Mouse (Mus musculus) retina, embryonic 14.5 days (tissue): ENCODE measurements around the gene Dars.
A peak's percentile ranks its signal among the peaks of the same experiment; 100 is the strongest.

Experiments
- DNase-seq: peaks from one replicate; pipeline ENCODE4 v3.0.0-alpha.2; 2015; ENCODE audit warnings: low spot score

Gene Dars

DNA sequence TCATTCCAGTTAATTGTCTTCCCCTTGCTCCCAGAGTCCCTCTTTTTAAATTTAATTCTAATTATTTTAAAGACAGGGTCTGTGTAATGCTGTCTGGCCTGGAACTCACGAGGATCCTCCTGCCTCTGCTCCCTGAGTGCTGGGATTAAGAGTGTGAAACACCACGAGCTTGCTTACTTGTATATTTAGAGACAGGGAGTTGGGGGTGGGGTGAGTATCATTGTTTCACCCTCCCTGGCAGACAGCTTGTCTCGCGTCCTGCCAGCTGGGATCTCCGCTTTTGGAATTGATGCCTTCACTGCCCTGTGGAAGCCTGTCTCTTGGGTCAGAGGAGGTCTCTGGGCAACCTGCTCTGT lies 343 bp upstream of the Dars start:
- DNase-seq, result no peak

DNA sequence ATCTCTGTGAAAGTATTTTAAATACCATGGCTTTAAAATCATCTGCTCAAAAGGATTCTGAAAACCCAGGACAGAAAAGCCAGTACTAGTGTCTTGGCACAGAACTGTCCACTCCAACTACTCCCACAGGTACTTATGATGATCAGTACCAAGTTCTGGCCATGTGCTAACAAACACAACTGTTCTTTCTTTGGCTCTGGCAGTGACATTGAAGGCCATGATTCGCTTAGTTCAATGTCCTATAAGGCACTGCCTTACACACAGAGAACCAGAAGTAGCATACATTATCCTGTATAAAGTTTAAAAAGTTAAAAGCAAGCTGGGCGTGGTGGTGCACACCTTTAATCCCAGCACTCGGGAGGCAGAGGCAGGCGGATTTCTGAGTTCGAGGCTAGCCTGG lies 6.0 kb downstream of the Dars start:
- DNase-seq, result no peak

DNA sequence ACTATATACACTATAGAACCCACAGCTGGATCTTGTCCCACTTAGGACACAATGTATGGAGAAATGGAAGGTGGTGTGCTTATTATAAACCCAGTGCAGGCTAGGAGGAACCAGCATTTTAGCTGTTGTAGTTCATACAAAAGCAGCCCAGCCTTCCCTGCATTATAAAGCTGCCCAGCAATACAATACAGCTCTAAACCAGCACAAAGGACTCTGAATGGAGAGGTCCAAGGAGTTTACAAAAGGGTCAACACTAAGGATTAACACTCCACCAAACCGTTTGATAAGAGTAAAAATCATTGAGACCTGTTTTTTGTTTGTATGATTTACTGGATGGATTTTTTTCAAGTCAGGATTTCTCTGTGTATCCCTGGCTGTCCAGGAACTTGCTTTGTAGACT lies 10.3 kb downstream of the Dars start:
- no peak for DNase-seq

DNA sequence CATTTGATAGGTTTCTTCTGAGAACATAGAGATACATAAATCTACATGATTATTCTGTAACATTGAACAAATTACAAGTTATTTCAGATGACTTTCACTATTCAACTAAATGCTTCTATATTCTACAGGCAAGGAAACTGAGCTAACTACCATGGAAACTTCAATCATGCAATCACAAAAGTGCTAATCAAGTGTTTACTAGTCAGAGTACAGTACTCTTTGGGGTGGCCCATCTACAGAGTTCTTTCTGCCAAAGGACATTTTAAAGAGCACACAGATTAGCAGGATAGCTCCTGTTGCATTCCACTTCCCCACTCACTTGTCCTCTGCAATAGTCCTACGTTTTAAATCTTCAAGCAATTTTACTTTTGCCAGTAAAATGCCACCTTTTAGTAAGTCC lies 11.5 kb downstream of the Dars start:
- peak; percentile 14 for DNase-seq

DNA sequence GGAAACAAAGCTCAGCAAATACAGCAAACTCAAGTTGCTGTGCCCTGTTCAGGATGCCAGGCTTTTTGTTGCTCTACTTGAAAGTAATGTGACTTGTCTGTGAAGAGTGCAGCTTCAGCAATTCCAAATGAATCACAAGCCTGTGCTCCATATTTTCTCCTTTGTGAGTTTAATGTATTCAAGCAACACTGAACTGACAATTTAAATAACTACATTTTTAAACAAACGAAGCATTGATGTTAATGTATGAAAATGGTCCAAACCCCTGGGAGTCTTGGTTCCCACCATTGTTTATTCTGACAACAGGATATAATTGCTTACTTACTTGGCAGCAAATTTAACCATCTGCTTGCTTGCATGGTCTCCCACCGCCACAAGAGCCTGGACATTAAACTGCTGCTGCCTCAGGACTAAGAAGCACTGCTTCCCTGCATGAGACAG lies 12.1 kb downstream of the Dars start:
- peak; percentile 63 for DNase-seq

DNA sequence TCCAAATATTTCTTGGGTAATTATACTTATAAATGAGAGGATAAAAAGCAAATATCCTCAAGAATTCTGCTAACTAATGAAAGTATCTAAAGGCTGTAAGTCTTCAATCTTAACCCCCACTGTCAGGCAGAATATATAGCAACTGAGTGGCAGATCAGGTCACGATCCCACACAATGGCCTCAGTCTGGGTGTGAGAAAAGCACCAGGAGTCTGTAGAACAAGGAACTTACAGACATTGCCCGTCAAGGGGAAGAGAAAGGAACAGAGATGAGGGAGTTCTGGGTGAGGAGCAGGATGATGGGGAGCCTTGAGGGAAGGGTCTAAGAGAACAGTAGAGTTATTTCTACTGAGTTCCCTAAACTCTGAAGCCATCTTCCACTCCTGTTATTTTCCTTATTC lies 16.2 kb downstream of the Dars start:
- DNase-seq, result no peak

DNA sequence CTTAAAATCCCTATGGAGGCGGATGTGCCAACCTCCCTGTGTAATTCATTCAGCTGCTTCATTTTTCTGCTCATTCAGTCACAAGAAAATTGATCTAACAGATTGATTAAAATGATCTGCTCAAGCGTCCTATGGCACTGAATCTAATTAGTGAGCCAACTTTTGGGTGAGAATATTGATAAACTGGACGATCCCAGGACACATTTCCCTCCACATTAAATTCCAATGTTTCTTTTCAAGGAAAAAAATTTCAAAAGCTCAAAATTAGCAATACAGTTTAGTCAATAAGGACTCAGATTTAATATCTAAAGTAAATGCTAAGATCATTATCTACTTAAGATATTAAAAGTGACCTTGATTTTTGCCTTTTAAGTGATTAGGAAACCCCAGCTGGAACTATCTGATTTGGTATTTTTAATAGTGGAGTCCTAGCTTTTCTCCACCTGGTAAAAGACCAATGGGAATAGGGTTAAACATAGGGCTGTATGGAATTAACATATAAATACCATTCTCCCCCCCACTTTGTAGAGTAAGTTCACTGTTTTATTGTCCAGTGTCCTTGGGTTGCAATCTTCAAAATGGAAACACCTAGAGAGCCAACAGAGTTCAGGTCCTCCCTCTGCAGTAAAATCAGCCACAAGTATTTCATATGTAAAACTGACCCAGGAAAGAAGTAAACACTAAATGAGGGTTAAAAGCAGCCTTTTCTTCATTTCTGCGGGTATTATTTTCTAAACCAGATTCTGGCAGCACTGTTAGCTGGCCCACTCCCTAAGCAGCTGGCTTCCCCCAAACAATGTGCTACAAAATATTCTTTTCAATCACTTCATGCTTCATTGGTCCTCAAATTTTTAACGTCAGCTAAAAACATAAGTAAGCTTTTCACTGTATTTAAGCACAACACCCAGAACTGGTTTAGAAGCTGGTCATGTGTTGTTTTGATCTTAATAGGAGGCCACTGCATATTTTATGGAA lies 16.9 kb downstream of the Dars start:
- peak; percentile 27 for DNase-seq

DNA sequence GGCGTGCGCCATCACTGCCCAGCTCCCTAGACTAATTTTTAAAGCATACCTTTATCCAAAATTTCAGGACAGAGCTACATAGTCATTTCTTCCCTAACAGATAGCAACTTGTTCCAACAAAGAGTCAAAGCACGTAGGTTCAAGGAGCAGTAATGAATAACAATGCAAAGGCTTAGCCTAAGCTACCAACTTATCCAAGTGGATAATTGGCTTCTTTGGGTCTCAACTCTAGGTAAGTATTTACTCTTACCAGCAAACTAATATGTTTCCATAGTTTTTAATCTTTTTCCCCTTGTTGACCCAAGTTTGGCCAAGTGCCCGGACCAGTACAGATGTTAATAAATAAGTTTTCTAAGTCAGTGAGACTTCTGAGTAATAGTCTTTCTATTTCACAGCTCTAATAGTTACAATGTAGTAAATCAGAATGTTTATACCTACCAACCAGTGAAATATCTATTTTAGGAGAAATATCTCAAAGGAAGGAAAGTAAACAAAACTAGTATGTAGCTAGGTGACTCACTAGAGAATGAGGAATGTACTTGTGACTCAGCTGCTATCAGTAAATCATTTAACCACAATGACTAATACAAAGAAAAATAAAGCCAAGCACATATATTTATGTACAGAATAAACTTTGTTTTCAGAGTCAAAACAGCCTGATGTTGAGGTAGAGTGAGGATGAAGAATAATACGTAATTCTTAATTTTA lies 18.3 kb downstream of the Dars start:
- no peak for DNase-seq

DNA sequence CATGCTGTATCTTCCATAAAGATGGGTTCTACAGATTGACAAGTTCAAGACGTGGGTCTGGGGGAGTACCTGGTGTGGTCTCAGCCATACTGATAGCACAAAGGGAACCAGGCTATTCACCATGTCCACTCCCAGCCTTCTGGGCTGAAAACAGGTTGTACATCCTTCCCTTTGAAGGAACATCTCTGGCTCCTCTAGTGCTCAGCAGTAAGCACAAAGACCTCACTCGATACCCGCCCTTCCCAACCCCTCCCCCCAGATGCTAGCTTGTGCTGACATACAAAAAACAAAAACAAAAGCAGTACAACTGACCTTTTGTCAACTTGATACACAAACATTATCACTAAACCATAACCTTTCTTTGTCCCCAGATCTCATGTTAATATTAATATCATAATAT lies 22.5 kb downstream of the Dars start:
- no peak for DNase-seq

DNA sequence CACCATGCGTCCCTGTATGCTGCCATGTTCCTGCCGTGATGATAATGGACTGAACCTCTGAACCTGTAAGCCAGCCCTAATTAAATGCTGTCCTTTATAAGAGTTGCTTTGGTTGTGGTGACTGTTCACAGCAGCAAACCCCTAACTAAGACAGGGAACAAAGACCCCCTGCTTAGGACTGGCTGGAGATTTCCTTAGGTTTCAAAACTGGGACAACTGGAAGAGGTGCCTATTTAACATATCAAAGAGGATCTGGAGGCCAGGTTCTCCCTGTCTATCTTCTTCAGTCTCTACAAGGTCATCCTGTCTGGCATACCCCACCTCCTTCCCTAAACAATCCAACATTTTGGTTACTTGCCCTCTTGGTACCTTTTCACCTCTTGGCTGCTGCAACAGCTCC lies 24.8 kb downstream of the Dars start:
- DNase-seq, result no peak

DNA sequence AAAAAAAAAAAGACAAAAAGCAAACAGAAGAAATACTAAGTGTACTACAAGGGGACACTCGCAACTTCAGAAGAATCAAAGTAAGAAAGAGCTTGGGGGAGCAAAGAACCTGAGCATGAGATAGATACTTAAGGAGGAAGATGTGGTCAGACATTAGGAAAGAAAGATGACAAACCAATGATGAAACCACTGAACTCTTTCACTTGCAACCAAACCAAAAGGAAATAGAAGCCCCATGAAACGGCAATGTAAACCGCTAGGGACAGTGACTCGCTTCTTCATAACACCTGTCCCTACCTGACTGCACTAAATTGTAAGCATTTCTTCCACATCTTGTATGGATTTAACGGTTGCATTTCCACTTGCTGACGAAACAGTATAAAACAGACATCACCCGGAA lies 30.7 kb downstream of the Dars start:
- DNase-seq, result no peak

DNA sequence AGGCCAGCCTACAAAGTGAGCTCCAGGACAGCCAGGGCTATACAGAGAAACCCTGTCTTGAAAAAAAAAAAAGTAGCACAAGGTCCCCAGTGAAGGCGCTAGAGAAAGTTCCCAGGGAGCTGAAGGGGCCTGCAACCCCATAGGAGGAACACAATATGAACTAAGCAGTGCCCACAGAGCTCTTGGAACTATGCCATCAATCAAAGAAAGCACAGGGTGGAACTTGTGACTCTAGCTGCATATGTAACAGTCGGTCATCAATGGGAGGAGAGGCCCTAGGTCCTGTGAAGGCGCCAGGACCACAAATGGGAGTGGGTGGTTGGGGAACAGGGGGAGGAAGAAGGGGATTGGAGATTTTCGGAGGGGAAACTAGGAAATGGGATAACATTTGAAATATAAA lies 40.3 kb downstream of the Dars start:
- no peak for DNase-seq

DNA sequence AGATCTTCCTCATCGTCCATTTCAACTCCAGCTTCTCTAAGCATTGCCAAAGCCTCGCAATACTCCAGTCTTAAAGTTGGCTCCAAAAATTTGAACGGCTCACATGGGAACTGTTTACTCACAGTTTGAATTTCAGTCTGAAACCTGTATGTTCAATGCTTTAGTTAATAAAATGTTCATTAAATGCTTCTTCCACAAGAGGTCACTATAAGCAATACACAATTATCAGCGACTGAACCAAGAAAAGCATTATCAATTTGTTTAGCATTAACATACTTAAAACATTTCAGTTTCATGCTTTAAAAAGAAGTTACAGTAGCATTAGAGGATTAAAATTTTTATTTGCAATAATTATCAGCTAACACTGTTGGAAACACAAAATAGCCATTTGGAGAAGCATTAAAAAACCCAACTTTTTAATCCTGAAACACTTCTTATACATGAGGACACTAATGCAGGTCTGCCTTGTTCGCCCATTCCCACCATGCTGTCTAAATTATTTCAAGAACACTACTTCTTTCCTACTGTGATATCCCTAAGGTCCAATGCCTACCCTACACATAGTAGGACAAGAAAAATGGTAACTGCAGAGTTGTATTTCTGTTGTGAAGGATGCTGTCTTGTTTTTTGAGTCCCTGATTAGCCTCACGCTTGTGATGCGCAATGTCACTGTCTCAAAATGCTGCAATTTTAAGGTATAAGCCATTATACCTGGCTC lies 44.9 kb downstream of the Dars start:
- DNase-seq, result peak; percentile 75

DNA sequence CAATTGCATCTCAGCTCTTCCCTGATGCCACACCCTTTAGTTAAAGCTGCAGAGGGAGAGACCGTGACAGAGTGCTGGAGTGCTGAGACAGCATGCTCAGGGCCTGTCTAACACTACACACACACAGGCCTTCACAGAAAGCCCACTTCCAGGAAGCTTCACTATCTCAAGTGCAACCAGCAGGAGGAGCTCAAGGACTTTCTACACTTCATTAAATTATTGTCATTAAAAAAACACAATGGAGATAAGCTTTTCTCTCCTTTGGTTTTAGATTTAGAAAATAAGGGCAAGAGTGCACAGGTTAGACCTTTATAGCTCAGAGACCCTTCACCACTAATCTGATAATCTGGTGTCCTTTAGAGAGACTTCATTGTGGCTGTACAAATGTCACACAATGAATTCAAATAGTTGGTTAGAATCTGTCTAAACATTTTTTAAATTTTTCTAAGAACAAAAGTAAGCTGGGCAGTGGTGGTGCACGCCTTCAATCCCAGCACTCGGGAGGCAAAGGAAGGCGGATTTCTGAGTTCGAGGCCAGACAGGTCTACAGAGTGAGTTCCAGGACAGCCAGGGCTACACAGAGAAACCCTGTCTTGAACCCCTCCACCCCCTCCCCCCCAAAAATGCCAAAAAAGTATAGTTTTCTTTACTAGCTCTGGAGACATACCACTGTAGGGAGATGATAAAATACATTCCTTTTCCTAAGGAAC lies 48.3 kb downstream of the Dars start:
- peak; percentile 85 for DNase-seq

DNA sequence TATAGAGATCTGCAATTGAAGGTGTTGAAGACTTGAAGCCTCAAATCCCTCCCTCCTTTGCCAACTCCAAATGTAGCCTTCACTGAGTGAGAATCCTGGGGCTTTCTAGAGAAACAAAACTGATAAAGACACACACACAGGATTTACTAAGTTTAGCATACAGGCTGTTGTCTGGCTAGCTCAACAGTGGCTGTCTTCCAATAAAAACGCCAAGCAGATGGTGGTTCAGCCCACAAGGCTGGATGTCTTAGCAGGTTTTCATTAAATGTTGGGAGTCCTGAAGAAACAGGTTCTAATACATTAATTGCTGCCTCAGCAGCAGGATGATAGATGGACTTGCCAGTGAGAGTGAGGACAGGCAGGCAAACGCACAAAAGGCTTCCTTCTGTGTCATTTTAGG lies 56.6 kb downstream of the Dars start:
- DNase-seq, result no peak

DNA sequence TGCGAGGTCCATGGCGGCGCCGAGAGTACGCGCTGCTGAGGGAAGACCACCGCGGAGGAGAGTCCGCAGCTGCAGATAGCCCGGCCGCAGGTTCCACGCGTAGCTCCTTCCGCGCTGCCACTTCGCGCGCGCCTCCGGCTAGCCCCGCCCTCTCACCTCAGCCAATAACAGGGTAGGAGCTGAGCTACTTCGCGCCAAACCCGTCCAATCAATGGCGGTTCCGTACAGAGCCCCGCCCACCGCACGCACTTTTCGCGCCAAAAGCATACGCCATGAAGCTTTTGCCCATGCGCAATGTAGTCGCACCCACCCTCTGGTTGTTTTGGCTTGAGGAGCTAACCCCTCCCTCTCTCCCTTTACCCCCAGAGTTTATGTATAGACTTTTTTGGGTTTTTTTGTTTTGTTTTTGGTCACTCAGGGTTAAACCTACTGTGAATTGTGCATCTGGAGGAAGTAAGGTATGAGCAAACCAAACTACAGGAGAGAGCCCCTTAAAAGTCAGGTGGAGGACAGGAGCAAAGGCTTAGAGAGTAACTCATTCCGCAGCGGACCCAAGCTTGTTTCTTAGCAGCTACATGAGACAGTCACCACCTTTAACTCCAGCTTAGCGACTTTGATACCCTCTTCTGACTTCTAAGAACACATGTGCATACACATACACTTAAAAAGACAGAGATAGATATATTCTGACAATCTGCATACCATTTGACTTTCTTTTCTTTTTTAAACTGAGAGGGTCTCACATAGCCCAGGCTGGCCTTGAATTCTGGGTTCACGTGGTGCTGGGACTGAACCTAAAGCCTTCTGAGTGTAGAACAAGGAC lies 57.4 kb downstream of the Dars start, which contains the start of gene Mcm6:
TSS of gene Mcm6 (minus strand) at position 111 of the 823 bp plus-strand sequence.
- DNase-seq, result peak; percentile 97

DNA sequence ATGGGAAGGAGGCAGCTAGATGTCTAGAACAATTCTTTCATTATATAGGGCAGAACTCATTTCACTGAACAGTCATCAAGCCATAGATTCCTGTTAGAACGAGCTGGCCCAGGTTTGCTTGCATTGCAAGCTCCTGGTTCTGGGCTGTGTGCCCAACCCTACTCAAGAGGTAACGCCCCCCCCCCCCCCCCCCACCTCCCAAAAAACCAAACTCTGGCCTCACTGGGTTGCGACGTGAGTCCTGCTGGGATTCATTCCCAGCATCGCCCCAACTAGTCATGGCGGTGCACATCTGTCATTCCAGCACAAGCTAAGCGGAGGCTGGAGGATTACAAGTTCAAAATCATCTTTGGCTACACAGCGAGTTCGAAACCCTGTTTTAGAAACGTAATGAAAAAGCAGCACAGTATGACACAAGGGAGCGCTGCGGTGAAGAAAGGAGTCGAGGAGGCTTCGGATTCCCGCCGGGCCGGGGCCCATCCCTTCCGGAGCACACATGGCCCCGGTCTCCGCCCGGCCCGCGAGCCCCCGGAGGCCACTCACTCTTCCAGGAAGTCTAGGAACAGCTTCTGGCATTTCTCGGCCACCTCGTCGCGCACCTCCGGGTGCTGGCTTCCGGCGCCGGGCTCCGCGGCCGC lies 58.1 kb downstream of the Dars start:
- DNase-seq, result no peak

DNA sequence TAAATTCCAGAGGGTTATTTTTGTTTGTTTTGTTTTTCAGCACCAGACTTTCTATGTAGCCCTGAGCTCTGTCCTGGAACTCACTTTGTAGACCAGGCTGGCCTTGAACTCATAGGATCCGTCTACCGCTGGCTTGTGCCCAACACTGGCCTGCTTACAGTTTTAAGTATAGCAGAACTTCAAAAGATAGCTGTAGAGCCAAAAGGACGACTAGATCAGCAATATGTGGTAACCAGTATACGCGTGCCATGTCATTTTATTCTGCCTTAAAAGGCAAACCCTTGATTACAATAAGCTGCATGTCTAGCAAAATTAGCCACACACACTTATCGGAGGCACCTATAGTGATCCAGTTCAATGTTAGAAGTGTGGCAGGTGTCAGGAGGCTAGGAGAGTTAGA lies 58.9 kb downstream of the Dars start:
- DNase-seq, result no peak

DNA sequence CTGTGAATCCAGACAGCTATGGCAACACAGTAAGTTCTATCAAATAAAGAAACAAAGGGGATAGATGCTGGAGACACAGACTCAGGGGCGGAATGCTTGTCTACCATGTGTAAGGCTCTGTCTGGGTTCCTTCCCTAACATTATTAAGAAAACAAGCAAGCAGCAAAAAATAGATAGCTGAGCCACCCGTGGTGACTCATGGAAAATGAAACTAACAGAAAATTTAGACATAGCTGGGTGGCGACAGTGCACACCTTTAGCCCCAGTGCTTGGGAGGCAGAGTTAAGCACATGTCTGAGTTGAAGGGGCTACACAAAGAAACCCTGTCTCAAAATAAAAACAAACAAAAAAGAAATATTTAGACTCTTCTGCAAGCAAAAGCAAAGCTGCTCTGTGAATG lies 59.7 kb downstream of the Dars start:
- DNase-seq, result no peak

DNA sequence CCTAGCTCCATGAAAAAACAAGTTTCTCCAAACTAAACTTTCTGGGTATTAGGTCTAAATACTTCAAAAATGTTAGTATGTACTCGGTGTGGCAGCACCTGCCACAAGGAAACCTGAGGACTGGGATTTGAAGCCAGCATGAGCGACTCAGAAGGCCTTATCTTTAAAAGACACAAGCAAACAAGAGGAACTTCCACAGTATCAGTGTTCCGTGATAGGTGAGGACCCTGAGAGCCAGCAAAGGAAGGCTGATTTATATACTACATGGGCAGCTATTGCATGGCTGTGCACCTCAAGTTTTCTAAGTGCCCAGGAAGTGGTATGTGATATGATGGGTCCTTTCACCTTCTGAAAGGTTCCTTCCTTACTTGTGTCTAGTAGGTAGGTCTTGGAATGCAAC lies 64.1 kb downstream of the Dars start:
- DNase-seq, result no peak

DNA sequence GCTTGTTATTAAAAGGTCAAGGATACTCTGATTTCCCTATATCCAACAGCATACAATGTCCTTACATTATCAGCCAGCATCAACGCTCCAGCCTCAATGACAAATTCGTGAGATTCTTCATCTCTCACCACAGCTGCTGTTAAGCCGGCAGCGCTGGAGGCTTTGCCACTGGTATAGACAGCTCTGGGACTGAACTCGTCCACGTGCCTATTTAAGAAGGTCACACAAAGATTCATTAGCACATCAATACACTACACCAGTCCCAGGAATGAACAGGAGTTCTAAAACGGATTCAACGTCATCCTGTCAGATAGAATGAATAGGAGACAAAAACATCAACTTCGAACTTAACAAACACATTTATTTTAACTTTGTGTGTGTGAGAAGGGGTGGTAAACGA lies 72.9 kb downstream of the Dars start:
- DNase-seq, result no peak
